Mouse (Mus musculus) induced T-regulatory cell, adult 2 months (primary cell): ENCODE data around the gene Afmid.
"Not testable (repeated sequence)": the region's sequence is repeated elsewhere in the genome, so short reads cannot be mapped to it uniquely, and the experiment has no call there.

Experiments used
- DNase-seq: peaks from one replicate; pipeline ENCODE4 v3.0.0-alpha.2; 2012; ENCODE audit warnings: low read depth

The Afmid gene

GRCm38 (mm10) chr11:117794035-117794551 lies 31.6 kb upstream of the Afmid start:
- DNase-seq: no peak

- no peak for DNase-seq
These were observed 28.8 kb upstream of the Afmid start for GRCm38 (mm10) chr11:117796954-117797353.

- DNase-seq: no peak
These were observed 28.1 kb upstream of the Afmid start, which contains the start of gene 6030468B19Rik for GRCm38 (mm10) chr11:117797511-117798159. Gene 6030468B19Rik, plus strand, starts transcription at chr11:117797660.

DNA sequence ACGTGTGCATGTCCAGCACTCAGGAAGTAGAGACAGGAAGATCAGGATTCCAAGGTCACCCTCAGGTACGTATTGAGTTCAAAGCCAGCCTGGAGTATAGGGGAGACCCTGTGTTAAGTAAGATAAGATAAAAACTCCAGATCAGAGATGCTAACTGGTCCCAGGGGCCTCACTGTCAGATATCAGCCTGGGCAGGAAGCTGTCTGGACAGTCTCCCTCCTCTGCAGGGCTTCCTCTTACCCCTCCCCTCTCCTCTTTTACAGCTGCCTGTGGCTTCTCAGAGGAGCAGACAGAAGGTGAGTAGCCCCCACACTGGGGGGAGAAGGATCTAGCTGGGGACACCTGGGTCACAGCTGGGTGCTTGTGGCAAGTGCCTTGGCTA lies 27.6 kb upstream of the Afmid start:
- no peak for DNase-seq

GRCm38 (mm10) chr11:117799174-117799573 lies 26.6 kb upstream of the Afmid start:
- peak; percentile 53 for DNase-seq

GRCm38 (mm10) chr11:117800038-117800437 lies 25.7 kb upstream of the Afmid start:
- DNase-seq: no peak

DNA sequence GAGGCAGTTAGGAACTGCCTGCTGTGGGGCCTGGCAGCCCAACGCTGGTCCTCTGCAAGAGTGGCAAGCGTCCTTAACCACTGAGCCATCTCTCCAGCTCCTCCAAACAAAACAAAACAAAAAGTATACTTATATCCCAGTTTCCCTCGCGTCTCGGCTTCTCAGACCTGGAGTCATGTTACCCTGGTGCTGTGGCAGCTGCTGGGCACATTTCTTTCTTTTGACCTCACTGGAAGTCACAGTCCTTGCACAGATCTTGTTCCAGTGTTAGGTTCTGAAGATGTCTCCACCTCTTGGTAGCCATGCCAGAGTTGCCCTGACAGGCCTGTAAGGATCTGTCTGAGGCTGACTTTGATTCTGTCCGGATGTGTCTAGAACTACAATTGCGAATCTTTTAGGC lies 24.1 kb upstream of the Afmid start:
- DNase-seq: no peak

GRCm38 (mm10) chr11:117803166-117803688 lies 22.5 kb upstream of the Afmid start:
- DNase-seq: no peak

DNA sequence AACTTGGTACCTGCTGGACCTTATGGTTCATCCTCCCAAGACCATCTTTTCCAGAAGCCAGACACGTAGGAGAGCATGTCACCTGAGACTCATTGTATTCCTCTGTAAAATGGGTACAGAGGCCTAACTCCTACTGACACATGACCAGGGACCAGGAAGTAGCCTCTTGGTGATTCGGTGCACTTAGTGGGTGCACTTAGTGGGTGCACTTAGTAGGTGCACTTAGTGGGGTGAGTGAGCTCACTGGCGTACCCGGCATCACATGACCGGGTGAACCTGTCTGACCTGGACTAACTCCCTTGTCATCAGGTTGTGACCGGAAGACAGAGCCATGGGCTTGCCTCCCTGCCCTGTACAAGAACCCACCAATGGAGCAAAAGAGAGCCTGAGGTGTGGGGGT lies 18.9 kb upstream of the Afmid start:
- no peak for DNase-seq

GRCm38 (mm10) chr11:117809407-117810311 lies 16.1 kb upstream of the Afmid start, which contains the start of the genes Gm20708 and Syngr2:
Gene Gm20708, plus strand, starts transcription at chr11:117809668.
Gene Syngr2, plus strand, starts transcription at chr11:117809668.
- DNase-seq: peak; percentile 85

GRCm38 (mm10) chr11:117810401-117811046 lies 15.2 kb upstream of the Afmid start:
- peak; percentile 91 for DNase-seq

DNA sequence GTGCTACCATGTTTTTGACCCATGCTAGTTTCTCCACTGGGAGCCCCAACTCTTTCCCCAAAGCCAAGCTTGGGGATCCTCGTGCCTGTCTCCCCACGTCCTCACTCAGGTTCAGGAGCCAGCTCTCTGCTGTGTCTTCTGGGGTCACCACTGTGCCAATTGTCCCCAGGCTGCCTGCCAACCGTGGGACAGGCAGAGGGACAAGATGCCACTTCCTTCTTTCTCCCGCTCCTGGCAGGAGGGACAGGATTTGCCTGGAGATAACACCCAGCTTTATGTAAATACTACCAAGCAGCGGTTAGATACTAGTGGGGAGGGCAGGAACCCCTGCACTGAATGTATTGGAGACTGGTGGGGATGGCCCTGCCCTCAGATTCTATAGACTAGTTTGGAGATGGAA lies 11.9 kb upstream of the Afmid start:
- DNase-seq: no peak

DNA sequence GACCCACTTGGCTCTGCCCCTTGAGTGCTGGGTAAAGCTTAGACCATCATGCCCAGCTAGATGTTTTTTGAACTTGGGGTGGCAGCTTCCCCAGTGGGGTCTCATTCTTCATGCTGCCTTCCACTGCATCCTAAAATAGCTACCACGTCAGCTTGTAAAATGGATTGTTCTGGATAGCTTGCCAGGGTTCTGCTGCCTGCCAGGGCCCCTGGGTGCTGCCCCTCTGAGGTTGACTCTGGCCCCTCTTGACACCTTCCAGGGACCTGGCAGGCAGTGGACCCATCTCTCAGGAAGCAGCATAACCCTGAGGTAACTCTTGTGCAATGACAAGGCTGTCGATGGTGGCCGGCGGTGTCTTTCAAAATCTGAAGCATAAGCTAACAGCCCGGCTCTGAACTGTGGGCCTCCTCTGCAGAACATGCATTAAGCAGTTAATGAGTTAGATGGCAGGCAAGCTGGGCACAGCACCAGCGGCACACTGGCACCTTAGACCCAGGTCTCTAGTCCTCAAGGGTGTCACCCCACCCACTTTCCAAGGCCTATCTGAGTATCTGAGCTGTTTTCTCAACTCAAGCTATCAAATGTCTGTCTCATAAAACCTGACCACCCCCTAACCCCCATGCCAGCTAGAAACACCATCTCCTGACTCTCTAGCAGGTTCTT lies 10.9 kb upstream of the Afmid start:
- DNase-seq: no peak

GRCm38 (mm10) chr11:117815850-117816249 lies 9.9 kb upstream of the Afmid start:
- not testable (repeated sequence) for DNase-seq

DNA sequence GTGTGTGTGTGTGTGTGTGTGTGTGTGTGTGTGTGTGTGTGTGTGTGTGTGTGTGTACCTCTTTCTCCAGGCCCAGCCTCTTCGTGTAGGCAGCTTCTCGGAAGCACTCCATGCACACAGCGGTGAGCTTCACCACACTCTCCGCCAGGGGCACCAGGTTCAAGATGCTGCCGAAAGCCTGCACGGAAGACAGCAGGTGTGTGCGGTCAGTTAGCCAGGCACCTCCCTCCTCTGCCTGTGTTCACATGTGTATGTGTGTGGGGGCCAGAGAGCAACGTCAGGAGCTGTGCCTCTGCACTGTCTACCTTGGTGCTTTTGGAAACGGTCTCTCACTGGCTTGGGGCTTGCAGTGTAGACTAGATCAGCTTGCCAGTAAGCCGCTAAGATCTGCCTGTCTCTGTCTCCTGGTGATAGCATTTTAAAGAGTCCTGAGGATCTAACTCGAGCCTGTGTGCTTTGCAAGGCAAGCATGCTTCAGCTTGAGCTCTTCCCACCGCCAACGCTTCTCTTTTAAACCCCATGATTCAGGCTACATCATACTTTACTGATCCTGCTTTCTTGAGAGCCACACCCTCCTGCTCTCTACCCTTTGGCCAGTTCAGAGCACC lies 9.2 kb upstream of the Afmid start:
- DNase-seq: no peak

DNA sequence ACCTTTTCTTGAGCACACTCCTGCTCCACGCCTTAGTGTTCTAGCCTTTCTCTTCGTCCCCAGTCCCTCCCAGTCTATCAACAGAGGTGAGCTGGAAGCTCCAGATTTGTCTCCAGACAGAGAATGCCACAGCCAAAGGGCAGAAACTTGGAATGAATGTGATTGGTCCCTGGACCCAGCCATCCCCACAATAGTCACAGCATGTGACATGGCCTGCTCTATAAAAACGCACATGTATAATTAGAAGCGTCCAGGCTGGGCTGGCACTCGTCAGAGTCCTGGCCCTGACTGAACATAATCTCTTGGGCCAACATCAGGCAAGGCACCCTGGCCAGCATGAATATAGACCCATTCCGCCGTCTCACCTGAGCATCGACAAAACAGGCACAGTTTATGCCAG lies 6.6 kb upstream of the Afmid start:
- no peak for DNase-seq

DNA sequence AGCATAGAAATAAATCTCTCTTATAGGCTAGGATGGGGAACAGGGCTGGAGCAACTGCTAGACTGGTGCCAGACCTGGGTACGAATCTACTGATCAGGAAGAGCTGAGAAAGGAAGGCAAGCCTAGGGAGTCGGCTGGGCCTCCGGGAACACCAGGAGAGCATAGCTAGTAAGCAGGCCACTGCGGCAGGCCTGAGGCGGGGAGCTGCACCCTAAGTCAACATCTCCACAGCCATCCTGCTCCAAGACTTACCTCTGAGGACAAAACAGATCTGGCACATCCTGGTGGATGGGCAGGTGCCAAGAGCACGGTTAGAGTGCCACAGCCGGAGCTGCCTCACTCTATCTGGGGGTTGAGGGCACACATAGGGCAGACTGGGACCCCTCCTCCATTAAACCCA lies 5.6 kb upstream of the Afmid start:
- DNase-seq: no peak

DNA sequence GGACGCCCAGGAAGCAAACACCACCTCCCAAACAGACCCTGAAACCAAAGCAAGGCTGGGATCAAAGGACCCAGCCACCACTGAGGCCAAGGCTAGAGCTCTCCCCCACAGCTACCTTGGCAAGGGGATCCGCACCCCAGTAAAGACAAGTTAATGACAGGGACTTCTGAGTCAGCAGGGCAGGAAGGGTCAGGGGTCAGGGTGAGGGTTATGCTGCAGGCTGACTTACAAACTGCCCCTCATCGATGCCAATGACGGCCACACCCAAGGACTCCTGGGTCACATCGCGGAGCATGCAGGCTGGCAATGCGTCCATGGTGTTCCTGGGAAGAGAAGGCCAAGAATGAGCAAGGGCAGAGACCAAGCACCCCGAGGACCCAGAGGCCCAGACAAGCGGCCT lies 3.9 kb upstream of the Afmid start:
- DNase-seq: no peak

- DNase-seq: no peak
These were observed 2.9 kb upstream of the Afmid start for GRCm38 (mm10) chr11:117822728-117823241.

DNA sequence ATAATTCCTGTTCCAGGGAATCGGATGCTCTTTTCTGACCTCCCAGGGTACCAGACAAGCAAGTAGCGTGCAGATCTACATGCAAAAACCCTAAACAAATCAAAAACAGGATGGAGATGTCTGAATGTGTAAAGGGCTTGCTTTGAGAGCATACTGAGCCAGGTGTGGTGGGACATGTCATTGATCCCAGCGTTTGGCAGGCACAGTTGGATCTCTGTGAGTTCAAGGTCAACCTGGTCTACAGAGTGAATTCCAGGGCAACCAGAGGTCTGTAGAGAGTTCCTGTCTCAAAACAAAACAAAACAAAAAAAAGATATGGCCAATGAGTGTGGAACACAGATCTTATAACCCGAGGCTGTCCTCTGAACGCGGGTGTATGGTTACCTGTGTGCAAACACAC lies 2.3 kb upstream of the Afmid start:
- no peak for DNase-seq
